Mouse (Mus musculus) heart, adult 8-10 months (tissue): ENCODE measurements around the gene Spata2l. TPM values are rescaled to one million over a fixed set of nuclear protein-coding genes. Genes with fewer than 3 reads are reported as not detected.
"Not testable (repeated sequence)": the region's sequence is repeated elsewhere in the genome, so short reads cannot be mapped to it uniquely, and the experiment has no call there.

Experiments used
- DNase-seq: peaks from one replicate; pipeline ENCODE4 v3.0.0; 2022; ENCODE audit warnings: low spot score
- total RNA-seq, 4 experiments: library from RNA; stranded (reverse); gene quantifications; 2 replicates each; pipeline ENCODE4 v1.2.4; 2022

Gene Spata2l
- total RNA-seq, 4 experiments from 2014 or later = 4.4 to 7.0 (median 6.0) TPM

- no peak for DNase-seq
Observed at GRCm38 (mm10) chr8:123247748-123248147, 11.7 kb upstream of the Spata2l start.

- DNase-seq = no peak
Observed at GRCm38 (mm10) chr8:123245543-123245942, 9.5 kb upstream of the Spata2l start.

- no peak for DNase-seq
Observed at GRCm38 (mm10) chr8:123244382-123244781, 8.3 kb upstream of the Spata2l start.

- no peak for DNase-seq
Observed at GRCm38 (mm10) chr8:123243053-123243452, 7.0 kb upstream of the Spata2l start.

DNA sequence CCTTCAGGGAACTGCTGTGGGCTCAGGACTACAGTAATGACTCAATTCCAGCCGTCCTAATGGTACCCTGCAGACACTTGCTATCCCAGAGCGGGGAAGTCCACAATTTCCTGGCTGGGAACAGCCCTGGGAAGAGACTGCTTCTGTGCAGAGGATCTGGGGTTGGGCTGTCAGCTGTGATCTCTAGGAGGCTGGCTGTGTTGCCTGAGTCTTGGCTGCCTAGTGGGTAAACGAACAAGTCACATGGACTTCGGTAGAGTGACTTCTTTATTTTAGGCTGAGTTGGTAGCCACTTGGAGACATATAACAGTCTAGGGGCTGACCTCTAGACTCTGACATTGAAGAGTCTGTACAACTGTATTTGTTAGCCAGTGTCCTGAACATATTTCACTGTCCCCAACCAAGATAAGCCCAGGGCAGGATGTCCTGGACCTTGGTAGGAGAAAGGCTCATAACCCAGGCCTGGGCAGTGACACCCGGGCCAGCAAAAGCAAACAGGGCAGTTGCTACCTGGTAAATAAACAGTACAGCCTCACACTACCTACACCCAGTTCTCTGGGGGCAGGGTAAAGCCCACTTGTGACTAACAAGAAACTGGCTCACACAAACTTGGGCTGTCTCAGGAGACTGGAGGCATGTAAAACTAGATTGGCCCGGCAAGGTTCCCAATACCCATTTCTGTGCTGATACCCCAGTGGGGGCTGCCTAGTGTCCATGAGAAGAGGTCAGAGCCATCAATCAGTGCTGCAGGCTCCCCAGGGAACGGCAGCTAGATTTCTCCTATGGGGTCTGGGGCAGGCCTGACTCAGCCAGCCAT lies 6.3 kb upstream of the Spata2l start:
- peak; percentile 35 for DNase-seq

DNA sequence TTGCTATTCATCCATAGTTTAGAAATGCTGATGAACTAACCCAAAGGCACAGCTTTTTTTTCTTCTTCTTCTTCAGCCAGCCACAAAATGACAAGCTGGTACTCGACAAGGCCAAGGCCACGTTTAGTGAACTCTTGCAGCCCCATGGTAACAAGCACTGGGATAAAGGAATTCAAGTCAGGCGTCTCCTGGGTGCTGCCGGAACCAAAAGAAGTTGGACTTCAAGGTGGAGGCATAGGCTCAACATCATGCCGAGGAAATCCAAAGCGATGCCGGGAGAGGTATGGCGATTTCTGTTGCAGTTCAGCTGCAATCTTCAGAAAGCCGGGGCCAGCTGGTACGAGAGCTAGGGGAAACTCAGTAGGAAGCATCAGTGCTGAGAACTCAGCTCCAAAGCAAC lies 3.4 kb upstream of the Spata2l start:
- no peak for DNase-seq

- DNase-seq = no peak
Observed at GRCm38 (mm10) chr8:123234918-123235519, 1.0 kb downstream of the Spata2l start.

DNA sequence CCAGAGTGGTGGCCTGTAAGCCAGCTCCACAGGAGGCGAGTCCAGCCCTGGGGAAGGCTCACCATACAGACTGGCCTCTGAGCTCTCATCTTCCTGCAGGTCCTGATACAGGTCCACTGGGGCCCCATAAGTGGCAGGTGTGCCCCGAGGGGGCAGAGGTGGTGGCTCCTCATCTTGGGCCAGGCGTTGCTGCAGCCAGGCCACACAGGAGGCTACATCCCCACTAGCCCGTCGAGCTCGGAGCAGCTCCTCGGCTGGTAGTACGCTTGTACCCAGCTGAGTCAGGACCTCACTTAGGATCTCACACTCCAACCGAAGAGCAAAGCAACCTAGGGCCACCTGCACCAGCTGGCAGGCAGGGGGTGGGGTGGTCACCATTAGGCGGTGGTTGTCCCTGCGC lies 2.3 kb downstream of the Spata2l start:
- DNase-seq = no peak

- DNase-seq = no peak
Observed at GRCm38 (mm10) chr8:123233300-123233699, 2.7 kb downstream of the Spata2l start.

DNA sequence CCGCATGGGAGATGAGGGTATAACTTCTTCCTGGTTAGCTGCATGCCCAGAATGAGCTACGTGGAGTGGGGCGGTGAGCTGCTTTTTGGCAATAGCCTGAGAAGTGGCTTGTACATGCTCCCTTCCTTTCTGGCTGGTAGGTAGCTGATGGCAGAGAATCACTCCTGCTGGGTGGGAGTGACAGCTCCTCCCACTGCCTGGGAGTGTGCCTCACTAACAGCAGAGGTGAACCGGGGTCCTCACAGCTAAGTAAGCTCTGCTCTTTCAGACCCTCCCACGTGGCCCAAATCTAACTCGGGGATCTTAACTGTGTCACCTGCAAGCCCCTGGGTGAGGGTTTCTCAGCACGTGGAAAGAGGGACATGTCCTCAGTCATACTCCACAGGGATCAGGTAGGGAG lies 3.5 kb downstream of the Spata2l start:
- no peak for DNase-seq

DNA sequence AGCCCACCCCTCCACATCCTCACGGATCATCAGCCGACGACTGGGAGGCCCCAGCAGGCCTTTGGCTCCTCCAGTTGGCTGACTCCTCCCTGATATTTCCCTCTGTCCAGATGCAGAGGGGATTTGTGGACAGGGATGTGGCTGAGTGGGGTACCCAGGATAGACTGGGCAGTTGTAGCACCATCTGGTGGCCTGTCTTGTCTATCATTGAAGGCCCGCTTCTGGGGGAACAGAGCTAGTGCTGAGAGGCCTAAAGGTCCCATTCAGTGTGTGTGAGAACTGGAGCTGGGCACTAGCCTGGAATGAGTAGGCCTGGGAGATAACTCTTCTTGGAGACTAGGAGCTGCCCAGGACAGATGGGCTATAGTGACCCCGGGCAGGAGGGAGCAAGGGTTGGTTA lies 4.3 kb downstream of the Spata2l start:
- DNase-seq = no peak

- not testable (repeated sequence) for DNase-seq
Observed at GRCm38 (mm10) chr8:123230326-123230725, 5.7 kb downstream of the Spata2l start.

GRCm38 (mm10) chr8:123228416-123228815 lies 7.6 kb downstream of the Spata2l start:
- DNase-seq = no peak

GRCm38 (mm10) chr8:123224278-123225266 lies 11.5 kb downstream of the Spata2l start, which contains the start of gene Cdk10:
Cdk10 (plus strand) TSS chr8:123224842.
- DNase-seq = peak; percentile 96

DNA sequence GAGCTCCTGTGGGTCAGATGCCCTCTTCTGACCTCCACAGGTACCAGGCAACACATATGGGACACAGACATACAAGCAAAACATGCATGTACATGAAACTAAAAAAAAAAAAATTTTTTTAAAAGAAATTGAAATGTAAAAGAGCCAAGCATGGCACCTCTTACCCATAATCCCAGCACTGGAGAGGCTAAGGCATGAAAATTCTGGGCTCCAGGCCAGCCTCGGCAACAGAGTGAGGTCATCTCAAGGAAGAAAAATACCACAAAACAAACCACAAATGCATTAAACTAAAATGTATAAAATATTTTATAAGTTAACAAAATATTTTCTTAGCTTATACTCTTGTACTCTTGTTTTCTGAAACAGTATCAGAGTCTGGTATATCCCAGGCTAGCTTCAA lies 15.1 kb downstream of the Spata2l start:
- no peak for DNase-seq

GRCm38 (mm10) chr8:123215430-123215829 lies 20.6 kb downstream of the Spata2l start:
- DNase-seq = peak; percentile 56

- peak; percentile 22 for DNase-seq
Observed at GRCm38 (mm10) chr8:123213118-123213772, 22.8 kb downstream of the Spata2l start.

GRCm38 (mm10) chr8:123212321-123213117 lies 23.5 kb downstream of the Spata2l start, which contains the start of the genes Chmp1a and Spata33:
Chmp1a (minus strand) TSS chr8:123212763.
Spata33 (plus strand) TSS chr8:123212832.
- DNase-seq = peak; percentile 79

DNA sequence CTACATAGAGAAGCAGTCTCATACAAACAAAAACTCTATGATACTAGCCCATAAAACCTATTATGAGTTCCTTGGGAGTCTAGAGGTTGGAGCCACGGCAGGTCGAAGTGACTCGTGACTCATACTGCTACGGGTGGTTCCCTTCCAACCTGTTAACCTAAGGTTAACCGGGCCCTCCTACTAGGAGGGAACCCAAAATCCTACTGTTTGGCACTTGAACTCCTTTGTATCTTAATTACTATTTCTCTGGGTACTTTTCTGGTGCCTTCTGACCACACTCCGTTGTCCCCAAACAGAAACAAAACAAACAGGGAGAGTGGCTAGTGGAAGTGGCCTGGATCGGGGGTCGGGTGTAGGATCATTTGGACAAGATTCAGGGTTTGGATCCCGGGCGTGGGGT lies 24.2 kb downstream of the Spata2l start:
- DNase-seq = no peak

- DNase-seq = no peak
Observed at GRCm38 (mm10) chr8:123203571-123203970, 32.5 kb downstream of the Spata2l start.
